Mouse (Mus musculus): Measurements from ENCODE around the gene Tssk3.

The Tssk3 gene

GRCm38 (mm10) chr4:129448713-129449112 lies 42.1 kb downstream of the Tssk3 start:
- no peak for DNase-seq

- DNase-seq, result no peak
These were observed 42.9 kb downstream of the Tssk3 start for GRCm38 (mm10) chr4:129447778-129448563.

GRCm38 (mm10) chr4:129447360-129447759 lies 43.5 kb downstream of the Tssk3 start:
- DNase-seq, result no peak

- peak in 1 of 2 experiments; percentile 30 for DNase-seq
These were observed 49.7 kb downstream of the Tssk3 start for GRCm38 (mm10) chr4:129441145-129441544.

- peak; percentile 79 to 85 for DNase-seq
These were observed 50.3 kb downstream of the Tssk3 start, which contains the start of gene Zbtb8b for GRCm38 (mm10) chr4:129440340-129441063. Zbtb8b (minus strand) TSS chr4:129440853.

Data from kidney, postnatal 4 days (tissue).